Mouse (Mus musculus) forebrain, embryonic 13.5 days (tissue): ENCODE data around the gene Bfar. TPM values are rescaled to one million over a fixed set of nuclear protein-coding genes. Genes with fewer than 3 reads are reported as not detected.
A peak's percentile ranks its signal among the peaks of the same experiment; 100 is the strongest.
"Not testable (repeated sequence)": the region's sequence is repeated elsewhere in the genome, so short reads cannot be mapped to it uniquely, and the experiment has no call there.

ENCODE experiments used
- ATAC-seq: fragments of 200-750 bp; cut with Nextera tagmentation; 2 replicates; pipeline ENCODE4 v1.8.0; 2017
- H3K27ac ChIP-seq: fragments of 300-500 bp; sonication (generic); 2 replicates; pipeline ENCODE4 v1.5.1; 2015; ENCODE audit warnings: inconsistent platforms, mild to moderate bottlenecking, moderate library complexity
- H3K27me3 ChIP-seq: fragments of 300-500 bp; sonication (generic); 2 replicates; pipeline ENCODE4 v1.6.1; 2015; ENCODE audit warnings: mild to moderate bottlenecking, inconsistent platforms
- H3K36me3 ChIP-seq: fragments of 300-500 bp; sonication (generic); 2 replicates; pipeline ENCODE4 v1.6.1; 2015; ENCODE audit warnings: mild to moderate bottlenecking, inconsistent platforms; ENCODE audit not compliant: poor library complexity, severe bottlenecking
- H3K4me1 ChIP-seq: fragments of 300-500 bp; sonication (generic); 2 replicates; pipeline ENCODE4 v1.6.1; 2015; ENCODE audit warnings: inconsistent platforms
- H3K4me2 ChIP-seq: fragments of 300-500 bp; sonication (generic); 2 replicates; pipeline ENCODE4 v1.6.1; 2015; ENCODE audit warnings: inconsistent platforms, mild to moderate bottlenecking, moderate library complexity
- H3K4me3 ChIP-seq: fragments of 300-500 bp; sonication (generic); 2 replicates; pipeline ENCODE4 v1.5.1; 2015; ENCODE audit warnings: mild to moderate bottlenecking, inconsistent platforms
- H3K9ac ChIP-seq: fragments of 300-500 bp; sonication (generic); 2 replicates; pipeline ENCODE4 v1.6.1; 2015; ENCODE audit warnings: mild to moderate bottlenecking, inconsistent platforms
- H3K9me3 ChIP-seq: fragments of 300-500 bp; sonication (generic); replicated peaks from 2 replicates; pipeline ENCODE4 v1.6.1; 2016; ENCODE audit warnings: inconsistent platforms
- WGBS: fragments of 180-500 bp; shearing (Covaris S2); methylation state at CpG from one replicate; pipeline ENCODE4 v1.1.7; 2015; 5-methylcytosine and 5-hydroxymethylcytosine counted together
- polyA plus RNA-seq: library from polyadenylated mRNA; unstranded; fragments of >200 nt; fragmentation: Nextera tagmentation; extraction: Ambion mirVana; gene quantifications from 2 replicates; pipeline ENCODE4 v1.2.1, GENCODE M21; 2015

The Bfar gene
- polyA plus RNA-seq, 1 experiment from 2014 or later = 44.7 TPM

DNA sequence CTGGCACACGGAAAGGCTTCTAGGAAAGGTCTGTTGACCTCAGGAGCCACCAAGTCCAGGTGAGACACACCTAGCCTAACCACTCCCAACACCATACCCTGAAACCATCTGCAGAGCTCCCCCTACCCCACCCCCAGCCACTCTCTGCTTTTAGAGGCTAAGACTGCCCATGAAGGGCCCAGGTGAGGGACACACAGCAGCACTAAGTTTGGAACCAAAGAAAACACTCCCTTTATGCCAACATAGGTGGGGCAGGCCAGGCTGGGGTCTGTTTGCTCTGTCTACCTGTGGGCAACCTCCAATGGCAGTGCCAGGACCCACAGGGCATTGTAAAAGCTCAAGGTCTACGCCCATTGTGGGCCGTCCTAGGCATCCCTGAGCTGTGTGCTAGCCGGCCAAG is 57.8 kb downstream of the Bfar start:
- peaks cover 5% of the 10 kb centered on the region; the same call in 1 of the 2 replicates for H3K27me3 ChIP-seq
- H3K4me2 ChIP-seq = no peak overlapping the region
- H3K36me3 ChIP-seq = no peaks in the 10 kb centered on the region
- H3K4me1 ChIP-seq = no peaks in the 10 kb centered on the region
- no peaks in the 10 kb centered on the region for H3K9me3 ChIP-seq
- H3K9ac ChIP-seq = no peak overlapping the region
- 82% methylated on average over 4 of the region's 4 CpGs for WGBS
- ATAC-seq = no peak
- no peak overlapping the region for H3K4me3 ChIP-seq
- no peak overlapping the region for H3K27ac ChIP-seq

DNA sequence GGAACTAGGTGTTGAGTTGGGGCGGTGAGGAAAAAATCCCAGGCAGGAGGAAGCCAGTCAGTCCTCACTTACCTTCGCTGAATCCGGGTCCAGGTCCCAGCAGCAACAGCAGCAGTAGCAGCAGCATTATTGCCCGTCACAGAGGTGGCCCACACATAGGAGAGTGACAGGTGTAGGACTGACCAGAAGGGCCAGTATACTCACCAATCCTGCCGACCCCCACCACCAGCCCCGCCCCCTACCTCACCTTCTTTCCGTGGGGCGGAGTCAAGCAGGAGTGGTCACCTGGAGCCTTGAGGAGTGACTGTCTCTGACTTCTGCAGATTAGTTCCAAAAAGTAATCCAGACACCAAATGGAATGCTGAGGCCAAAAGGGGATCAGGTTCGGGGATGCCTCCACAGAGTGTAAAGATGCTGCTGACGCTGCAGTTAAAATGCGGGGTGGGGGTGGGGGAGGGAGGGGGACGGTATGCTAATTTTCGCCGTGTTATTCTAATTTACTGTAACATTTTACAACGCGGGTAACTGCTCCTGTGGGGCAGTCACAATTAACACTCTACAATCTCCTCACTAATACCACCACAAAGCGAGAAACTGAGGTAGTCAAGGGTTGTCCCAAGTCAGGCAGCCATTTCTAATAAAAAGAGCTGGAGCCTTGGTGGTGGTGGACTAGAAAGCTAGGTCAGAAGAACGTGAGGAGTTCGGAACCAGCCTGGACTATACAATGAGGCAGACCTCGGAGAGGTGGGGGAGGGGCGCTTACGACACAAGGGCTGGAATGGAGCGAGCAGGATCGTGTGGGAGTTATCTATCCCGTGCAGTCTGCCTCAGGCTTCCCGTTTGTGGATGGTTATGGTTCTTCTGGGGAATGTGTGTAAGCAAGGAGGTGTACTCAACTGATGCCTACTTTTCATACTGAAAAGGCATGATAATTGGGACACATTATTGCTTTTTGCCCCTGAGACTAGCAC is 58.9 kb downstream of the Bfar start, which contains the start of gene Pla2g10:
Gene Pla2g10 (minus strand): TSS at position 699 of the 971 bp plus-strand sequence.
- no peaks in the 10 kb centered on the region for H3K36me3 ChIP-seq
- WGBS = 15% methylated on average over 26 of the region's 26 CpGs
- H3K4me2 ChIP-seq = peak within 1 kb of the TSS; percentile 42
- no peaks in the 10 kb centered on the region for H3K4me1 ChIP-seq
- no peak within 1 kb of the TSS for H3K27ac ChIP-seq
- H3K4me3 ChIP-seq = no peak within 1 kb of the TSS
- no peaks in the 10 kb centered on the region for H3K9me3 ChIP-seq
- peaks cover 5% of the 10 kb centered on the region; the same call in 1 of the 2 replicates for H3K27me3 ChIP-seq
- peak; percentile 43; the same call in 1 of the 2 replicates for ATAC-seq
- no peak within 1 kb of the TSS for H3K9ac ChIP-seq

DNA sequence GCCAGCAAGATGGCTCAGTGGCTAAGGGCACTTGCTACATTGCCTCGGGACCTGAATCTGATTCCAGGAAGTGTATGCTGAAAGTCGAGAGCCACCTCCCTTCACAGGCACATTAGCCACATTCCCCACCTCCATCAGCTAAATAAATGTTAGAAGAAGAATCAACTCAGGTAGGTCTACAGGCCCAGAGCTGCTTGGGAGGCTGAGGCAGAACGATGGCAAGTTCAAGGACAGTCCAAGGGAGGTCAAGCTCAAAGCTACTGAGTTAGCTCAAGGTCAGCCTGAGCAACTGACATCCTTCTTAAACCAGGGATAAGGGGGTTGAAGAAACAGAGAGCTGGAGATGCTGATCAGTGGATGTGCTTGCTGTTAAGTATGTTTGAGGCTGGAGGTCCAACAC is 61.1 kb downstream of the Bfar start:
- Histone ChIP-seq H3K27ac (no peak overlapping the region), H3K9me3 (no peaks in the 10 kb centered on the region), H3K4me1 (no peaks in the 10 kb centered on the region), H3K9ac (no peak overlapping the region), H3K4me3 (no peak overlapping the region), H3K27me3 (peaks cover 5% of the 10 kb centered on the region; the same call in 1 of the 2 replicates), H3K36me3 (no peaks in the 10 kb centered on the region), H3K4me2 (no peak overlapping the region)
- 82% methylated on average over 3 of the region's 3 CpGs for WGBS
- ATAC-seq = no peak

DNA sequence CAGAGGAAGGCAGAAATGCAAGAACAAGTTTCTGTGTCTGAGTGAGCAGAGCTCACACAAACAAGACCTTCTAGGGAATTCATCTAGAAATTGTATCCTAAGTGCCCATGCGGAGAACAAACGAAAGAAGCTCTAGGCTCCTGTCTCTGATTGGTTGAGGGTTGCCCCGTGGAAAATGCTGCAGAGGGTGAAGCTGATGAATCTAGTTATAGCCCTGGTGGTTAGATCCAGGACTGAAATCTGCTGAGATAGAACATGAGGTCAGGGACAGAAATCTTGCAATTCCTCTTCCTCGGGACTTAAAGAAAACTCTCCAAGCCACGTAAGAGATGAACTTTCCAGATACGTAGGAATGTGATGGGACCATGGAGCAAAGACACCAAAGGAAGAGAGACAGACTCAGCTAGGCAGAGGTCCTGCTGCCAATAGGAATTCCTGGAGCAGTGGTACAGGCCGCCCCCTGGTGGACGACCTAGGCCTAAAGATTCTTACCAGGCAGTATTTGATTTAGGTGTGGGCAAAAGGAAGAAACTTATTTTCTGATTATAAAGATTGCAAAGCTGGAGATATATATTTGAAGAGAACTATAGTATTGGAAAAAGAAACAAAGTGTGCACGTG is 62.0 kb downstream of the Bfar start:
- no peak overlapping the region for H3K27ac ChIP-seq
- no peaks in the 10 kb centered on the region for H3K36me3 ChIP-seq
- 24% methylated on average over 9 of the region's 9 CpGs for WGBS
- peaks cover 5% of the 10 kb centered on the region; the same call in 1 of the 2 replicates for H3K27me3 ChIP-seq
- no peaks in the 10 kb centered on the region for H3K4me1 ChIP-seq
- no peak overlapping the region for H3K4me2 ChIP-seq
- no peak overlapping the region for H3K9ac ChIP-seq
- H3K9me3 ChIP-seq = no peaks in the 10 kb centered on the region
- no peak overlapping the region for H3K4me3 ChIP-seq
- no peak for ATAC-seq

DNA sequence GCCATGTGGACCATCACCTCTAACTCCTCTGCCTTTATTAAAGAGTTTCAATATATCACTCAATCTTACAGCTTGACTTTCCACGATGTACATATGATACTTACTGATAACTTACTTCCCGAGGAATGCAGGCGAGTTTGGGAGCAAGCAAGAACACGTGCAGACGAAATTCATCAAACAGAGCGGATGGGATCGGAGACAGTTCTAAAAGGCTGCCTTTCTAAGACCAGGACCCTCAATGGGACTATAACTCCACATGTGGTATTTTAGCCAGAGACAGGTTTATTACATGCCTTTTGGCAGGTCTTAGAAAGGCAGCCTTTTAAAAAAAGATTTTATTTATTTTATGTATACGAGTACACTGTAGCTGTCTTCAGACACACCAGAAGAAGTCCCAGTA is 64.3 kb downstream of the Bfar start:
- ATAC-seq = no peak
- Histone ChIP-seq H3K27ac (no peak overlapping the region), H3K4me3 (no peak overlapping the region), H3K27me3 (no peaks in the 10 kb centered on the region), H3K9me3 (no peaks in the 10 kb centered on the region), H3K9ac (no peak overlapping the region), H3K36me3 (no peaks in the 10 kb centered on the region), H3K4me1 (no peaks in the 10 kb centered on the region), H3K4me2 (no peak overlapping the region)
- WGBS = 92% methylated on average over 8 of the region's 8 CpGs

DNA sequence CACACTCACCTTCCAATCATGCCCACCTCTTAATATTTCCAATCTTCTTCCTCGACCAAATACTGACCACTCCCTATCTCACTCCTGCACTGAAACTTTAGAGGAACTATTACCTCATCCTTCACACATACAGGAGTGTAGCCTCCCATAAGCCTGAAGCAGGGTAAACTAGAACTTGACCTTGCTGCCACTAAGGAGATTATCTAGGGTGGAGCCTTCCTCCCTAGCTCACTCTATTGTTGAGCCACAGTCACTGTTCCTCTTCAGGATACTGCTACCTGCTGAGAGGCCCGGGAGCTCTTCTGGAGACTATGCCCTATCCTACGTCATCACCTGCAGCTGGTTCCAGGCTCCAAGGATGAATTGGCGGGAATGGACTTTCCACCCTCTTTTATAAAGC is 67.4 kb downstream of the Bfar start:
- not testable (repeated sequence) for ATAC-seq, H3K9ac ChIP-seq, H3K27me3 ChIP-seq, H3K9me3 ChIP-seq, H3K27ac ChIP-seq, H3K36me3 ChIP-seq, H3K4me3 ChIP-seq, H3K4me2 ChIP-seq, H3K4me1 ChIP-seq
- WGBS = 68% methylated on average over 4 of the region's 4 CpGs

DNA sequence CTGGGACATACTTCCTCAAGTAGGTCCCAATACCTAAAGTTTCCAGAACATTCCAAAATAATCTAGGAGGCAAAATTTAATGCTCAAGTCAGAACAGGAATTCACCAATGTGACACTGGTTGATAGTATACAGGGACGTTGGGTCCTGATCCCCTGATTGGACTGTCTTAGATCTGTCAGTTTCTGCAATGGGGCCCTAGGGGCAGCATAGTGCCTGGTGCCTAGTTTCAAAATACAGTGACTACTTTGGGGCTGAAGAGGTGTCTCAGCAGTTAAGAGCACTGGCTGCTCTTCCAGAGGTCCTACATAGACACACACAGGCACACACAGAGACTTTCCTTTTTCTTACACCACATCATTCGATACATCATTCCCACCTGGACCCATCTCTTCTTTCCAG is 69.2 kb downstream of the Bfar start:
- 74% methylated on average over 2 of the region's 2 CpGs for WGBS

DNA sequence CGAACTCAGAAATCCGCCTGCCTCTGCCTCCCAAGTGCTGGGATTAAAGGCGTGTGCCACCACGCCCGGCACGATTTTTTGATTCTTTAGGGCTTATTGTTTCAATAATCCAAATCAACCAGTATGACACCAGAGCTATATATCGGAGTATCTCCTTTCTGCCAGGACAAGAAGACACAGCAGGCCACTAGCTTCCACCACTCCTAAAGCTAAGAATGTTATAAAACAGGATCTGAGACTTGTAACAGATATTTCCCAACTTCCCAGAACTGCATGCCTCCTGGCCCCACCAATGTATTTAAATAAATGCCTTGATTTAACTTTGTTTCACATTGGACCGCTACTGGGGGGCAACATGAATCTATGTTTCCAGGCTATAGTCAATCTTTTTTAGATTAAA is 76.0 kb downstream of the Bfar start:
- 93% methylated on average over 8 of the region's 8 CpGs for WGBS
- no peak overlapping the region for H3K27ac ChIP-seq
- no peak for ATAC-seq
- no peaks in the 10 kb centered on the region for H3K27me3 ChIP-seq
- no peak overlapping the region for H3K9ac ChIP-seq
- no peaks in the 10 kb centered on the region for H3K4me1 ChIP-seq
- no peaks in the 10 kb centered on the region for H3K36me3 ChIP-seq
- H3K4me3 ChIP-seq = no peak overlapping the region
- no peaks in the 10 kb centered on the region for H3K9me3 ChIP-seq
- H3K4me2 ChIP-seq = no peak overlapping the region

More for the DNA sequence above, 69.2 kb downstream of the Bfar start:
- Histone ChIP-seq H3K4me1 (no peaks in the 10 kb centered on the region), H3K27ac (no peak overlapping the region), H3K9ac (no peak overlapping the region), H3K27me3 (no peaks in the 10 kb centered on the region), H3K36me3 (no peaks in the 10 kb centered on the region), H3K4me3 (no peak overlapping the region), H3K4me2 (no peak overlapping the region), H3K9me3 (no peaks in the 10 kb centered on the region)
- ATAC-seq = no peak

DNA sequence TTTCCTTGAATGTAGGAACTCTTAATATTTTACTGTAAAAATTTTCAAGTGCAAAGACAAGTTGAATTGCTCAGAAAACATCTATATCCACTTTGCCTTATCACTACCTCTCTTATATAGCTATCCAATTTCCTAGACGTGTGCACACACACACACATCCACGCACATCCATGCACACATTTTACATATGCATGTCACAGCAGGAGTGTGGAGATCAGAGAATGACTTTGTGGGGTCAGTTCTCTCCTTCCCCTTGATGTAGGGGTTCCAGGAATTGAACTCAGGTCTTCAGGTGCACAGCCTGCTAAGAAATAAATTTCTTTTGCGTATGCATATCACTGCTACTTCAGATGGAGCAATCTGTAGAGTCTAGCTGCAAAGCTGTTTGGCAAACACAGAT is 76.5 kb downstream of the Bfar start:
- no peaks in the 10 kb centered on the region for H3K9me3 ChIP-seq
- H3K27ac ChIP-seq = no peak overlapping the region
- H3K4me3 ChIP-seq = no peak overlapping the region
- no peak overlapping the region for H3K9ac ChIP-seq
- no peaks in the 10 kb centered on the region for H3K36me3 ChIP-seq
- 69% methylated on average over 3 of the region's 3 CpGs for WGBS
- H3K4me2 ChIP-seq = no peak overlapping the region
- H3K27me3 ChIP-seq = no peaks in the 10 kb centered on the region
- no peak for ATAC-seq
- no peaks in the 10 kb centered on the region for H3K4me1 ChIP-seq

DNA sequence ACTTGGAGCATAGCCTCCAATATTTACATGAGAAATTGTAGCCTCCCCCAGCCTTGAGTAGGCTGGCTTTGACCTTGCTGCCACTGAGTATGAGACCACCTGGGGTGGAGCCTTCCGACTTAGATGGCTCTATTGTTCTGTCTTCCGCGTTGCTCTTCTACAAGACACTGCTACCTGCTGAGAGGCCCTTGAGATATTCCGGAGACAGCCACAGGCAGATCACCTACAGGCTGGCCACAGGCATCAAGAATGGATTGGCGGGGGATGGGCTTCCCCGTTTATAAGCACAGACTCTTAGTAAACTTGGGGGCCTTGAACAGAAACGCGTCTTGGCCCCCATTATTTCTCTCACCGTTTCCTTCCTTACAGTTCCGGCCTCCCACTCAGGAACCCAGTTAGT is 77.2 kb downstream of the Bfar start:
- not testable (repeated sequence) for H3K27me3 ChIP-seq, H3K27ac ChIP-seq, H3K9ac ChIP-seq, H3K36me3 ChIP-seq, H3K4me3 ChIP-seq, H3K9me3 ChIP-seq, H3K4me1 ChIP-seq, H3K4me2 ChIP-seq, ATAC-seq
- WGBS = 14% methylated on average over 10 of the region's 10 CpGs

DNA sequence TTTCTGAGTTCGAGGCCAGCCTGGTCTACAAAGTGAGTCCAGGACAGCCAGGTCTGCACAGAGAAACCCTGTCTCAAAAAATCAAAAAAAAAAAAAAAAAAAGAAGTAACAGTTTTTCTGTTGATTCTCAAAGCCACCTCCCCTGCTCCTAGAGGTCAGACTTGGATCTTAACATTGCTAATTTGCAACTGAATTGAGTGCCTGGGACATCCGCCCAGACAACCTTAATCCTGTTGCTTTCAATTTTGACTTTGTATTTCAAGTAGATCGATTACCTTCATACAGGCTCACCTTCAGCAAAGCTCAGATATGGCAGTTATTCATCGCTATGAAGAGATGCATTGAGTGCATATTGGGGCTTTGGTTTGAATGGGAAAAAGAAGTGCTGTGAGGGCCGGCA is 77.6 kb downstream of the Bfar start:
- 47% methylated on average over 5 of the region's 5 CpGs for WGBS
- no peak overlapping the region for H3K4me2 ChIP-seq
- no peaks in the 10 kb centered on the region for H3K27me3 ChIP-seq
- no peaks in the 10 kb centered on the region for H3K4me1 ChIP-seq
- H3K27ac ChIP-seq = no peak overlapping the region
- H3K9ac ChIP-seq = no peak overlapping the region
- H3K4me3 ChIP-seq = no peak overlapping the region
- no peak for ATAC-seq
- no peaks in the 10 kb centered on the region for H3K36me3 ChIP-seq
- H3K9me3 ChIP-seq = no peaks in the 10 kb centered on the region

DNA sequence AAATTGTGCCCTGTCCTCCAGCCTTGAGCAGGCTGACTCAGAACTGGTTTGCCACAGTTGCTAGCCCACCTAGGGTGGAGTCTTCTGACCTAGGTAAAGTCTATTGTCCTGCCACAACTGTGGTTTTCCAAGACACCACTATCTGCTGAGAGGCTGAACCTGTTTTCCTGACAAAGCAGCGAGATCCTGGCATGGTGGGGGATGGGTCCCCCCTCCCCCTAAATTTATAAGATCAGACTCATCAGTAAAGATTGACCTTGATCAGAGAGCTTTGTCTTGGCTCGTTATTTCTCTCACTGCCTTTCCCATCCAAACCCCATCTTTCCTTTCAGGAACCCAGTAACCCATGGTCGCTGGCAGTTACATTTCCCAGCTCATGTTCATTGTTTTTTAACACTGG is 78.3 kb downstream of the Bfar start:
- Histone ChIP-seq H3K36me3 (no peaks in the 10 kb centered on the region), H3K9me3 (no peaks in the 10 kb centered on the region), H3K4me2 (no peak overlapping the region), H3K9ac (no peak overlapping the region), H3K4me3 (no peak overlapping the region), H3K27me3 (no peaks in the 10 kb centered on the region), H3K4me1 (peaks cover 2% of the 10 kb centered on the region; the same call in 1 of the 2 replicates), H3K27ac (no peak overlapping the region)
- no peak for ATAC-seq
- 42% methylated on average over 3 of the region's 3 CpGs for WGBS
